Comparison of ENCODE assay signal across 13 mouse cellular contexts in genomic region chr8:125526999-125527398, GRCm38 (mm10). TPM values are rescaled to one million over a fixed set of nuclear protein-coding genes. Genes with fewer than 3 reads are reported as not detected.
DNase-seq lines count a peak whose midpoint lies in the region; ATAC-seq lines count a peak whose summit lies in the region.
"Had no signal": no experiment of that assay in that cellular context is flagged by ENCODE, and none has a peak within 500 bp of the region (broad histone marks: within the 10 kb centered on the region; RNA-seq: fewer than 3 reads in every experiment).

No protein-coding gene starts in this region.

- 6% methylated on average over 7 of the region's 7 CpGs for WGBS in midbrain, embryonic 12.5 days
- WGBS in midbrain, embryonic 11.5 days: 9% methylated on average over 7 of the region's 7 CpGs
- 8% methylated on average over 7 of the region's 7 CpGs for WGBS in forebrain, embryonic 10.5 days
- 8% methylated on average over 7 of the region's 7 CpGs for WGBS in limb, embryonic 10.5 days

- H3K4me3 ChIP-seq in midbrain, embryonic 12.5 days: no peak overlapping the region
- H3K4me3 ChIP-seq in midbrain, embryonic 11.5 days (ENCODE audit: low read depth, low read length): no peak overlapping the region
- peak overlapping the region; percentile 15; the same call in 1 of the 2 replicates for H3K4me3 ChIP-seq in forebrain, embryonic 10.5 days
- peak overlapping the region; percentile 4; the same call in 1 of the 2 replicates for H3K4me3 ChIP-seq in limb, embryonic 10.5 days
- H3K4me3 ChIP-seq: layer of hippocampus, adult 2 months; limb, embryonic 15.5 days had no signal

- H3K9ac ChIP-seq in midbrain, embryonic 12.5 days (replicated peaks): no peak overlapping the region
- H3K9ac ChIP-seq in midbrain, embryonic 11.5 days (ENCODE audit: low read length): no peak overlapping the region
- H3K9ac ChIP-seq: limb, embryonic 15.5 days had no signal

- no peaks in the 10 kb centered on the region for H3K9me3 ChIP-seq in midbrain, embryonic 12.5 days
- no peaks in the 10 kb centered on the region for H3K9me3 ChIP-seq in midbrain, embryonic 11.5 days (ENCODE audit: control insufficient read depth, low read length)
- no peaks in the 10 kb centered on the region for H3K9me3 ChIP-seq in forebrain, embryonic 10.5 days
- H3K9me3 ChIP-seq in limb, embryonic 10.5 days (replicated peaks): no peaks in the 10 kb centered on the region
- H3K9me3 ChIP-seq: limb, embryonic 15.5 days had no signal

- DNase-seq in midbrain, embryonic 11.5 days (ENCODE audit: low spot score, missing footprints): no peak
- no peak for DNase-seq in forebrain, embryonic 10.5 days (ENCODE audit: extremely low spot score, low spot score)
- peak; percentile 46 for DNase-seq in limb, embryonic 10.5 days (ENCODE audit: low spot score)
- DNase-seq in natural killer cell, adult 2 months (ENCODE audit: low spot score in 2 of 2): no peak
- DNase-seq in kidney, adult 11 months: no peak
- no peak for DNase-seq in layer of hippocampus, adult 18-20 months (ENCODE audit: low spot score in 2 of 2)
- DNase-seq: cerebellum, postnatal 10 days; retina, postnatal 1 day had no signal

- ATAC-seq in midbrain, embryonic 12.5 days (ENCODE audit: low FRiP score, low read depth): peak; percentile 57; the same call in 1 of the 2 replicates
- ATAC-seq in midbrain, embryonic 11.5 days (ENCODE audit: low FRiP score): no peak
- ATAC-seq: inflammation-experienced regulatory T-cells, adult 6 months had no signal

- peaks cover 20% of the 10 kb centered on the region for H3K27me3 ChIP-seq in midbrain, embryonic 12.5 days
- no peaks in the 10 kb centered on the region for H3K27me3 ChIP-seq in midbrain, embryonic 11.5 days (ENCODE audit: control insufficient read depth, insufficient read depth, low read length)
- H3K27me3 ChIP-seq in forebrain, embryonic 10.5 days (ENCODE audit: poor library complexity, severe bottlenecking): peaks cover 8% of the 10 kb centered on the region; the same call in 1 of the 2 replicates
- no peaks in the 10 kb centered on the region for H3K27me3 ChIP-seq in limb, embryonic 10.5 days (ENCODE audit: low read depth, poor library complexity, severe bottlenecking)
- H3K27me3 ChIP-seq: CH12.LX; limb, embryonic 15.5 days had no signal

- H3K4me2 ChIP-seq in midbrain, embryonic 12.5 days (replicated peaks): peak overlapping the region; percentile 2; the same call in 1 of the 2 replicates
- no peak overlapping the region for H3K4me2 ChIP-seq in midbrain, embryonic 11.5 days
- H3K4me2 ChIP-seq: limb, embryonic 15.5 days had no signal

- H3K27ac ChIP-seq in midbrain, embryonic 12.5 days (replicated peaks): peak overlapping the region; percentile 56
- H3K27ac ChIP-seq in midbrain, embryonic 11.5 days (ENCODE audit: low read depth, low read length): no peak overlapping the region
- H3K27ac ChIP-seq in forebrain, embryonic 10.5 days: peak overlapping the region; percentile 73
- H3K27ac ChIP-seq in limb, embryonic 10.5 days: peak overlapping the region; percentile 78
- H3K27ac ChIP-seq: limb, embryonic 15.5 days had no signal

- no peaks in the 10 kb centered on the region for H3K36me3 ChIP-seq in midbrain, embryonic 12.5 days
- no peaks in the 10 kb centered on the region for H3K36me3 ChIP-seq in midbrain, embryonic 11.5 days (ENCODE audit: control insufficient read depth, insufficient read depth, low read length)
- H3K36me3 ChIP-seq in forebrain, embryonic 10.5 days (replicated peaks): no peaks in the 10 kb centered on the region
- H3K36me3 ChIP-seq in limb, embryonic 10.5 days: no peaks in the 10 kb centered on the region
- H3K36me3 ChIP-seq: limb, embryonic 15.5 days had no signal

- H3K4me1 ChIP-seq in midbrain, embryonic 12.5 days: peaks cover 82% of the 10 kb centered on the region
- peaks cover 63% of the 10 kb centered on the region for H3K4me1 ChIP-seq in midbrain, embryonic 11.5 days (ENCODE audit: control insufficient read depth, insufficient read depth, low read length)
- peaks cover 94% of the 10 kb centered on the region for H3K4me1 ChIP-seq in forebrain, embryonic 10.5 days
- H3K4me1 ChIP-seq in limb, embryonic 10.5 days: peaks cover 93% of the 10 kb centered on the region

RNA-seq across cellular contexts. Expression of gene Sipa1l2, which starts 42.6 kb away (rescaled TPM):
- 43.7 and 45.4 TPM in 2 replicates for polyA plus RNA-seq in midbrain, embryonic 12.5 days (2016; fragmentation: Nextera tagmentation; extraction: Ambion mirVana)
- polyA plus RNA-seq in midbrain, embryonic 11.5 days (2014; fragmentation: Nextera tagmentation; extraction: Ambion mirVana): 13.0 and 14.1 TPM in 2 replicates
- polyA plus RNA-seq in forebrain, embryonic 10.5 days (2016; fragmentation: Nextera tagmentation; extraction: Ambion mirVana): 13.1 and 15.4 TPM in 2 replicates
- polyA plus RNA-seq in limb, embryonic 10.5 days (2016; fragmentation: Nextera tagmentation; extraction: Ambion mirVana): 11.0 and 13.9 TPM in 2 replicates
- 10 to 100 TPM; 62.3 to 68.6 TPM for total RNA-seq in layer of hippocampus, adult 18-20 months (2021)

Comparison
In these comparisons a context has a peak if more than half of its experiments do, and no peak if none do; other contexts are left out.
1. H3K4me3 ChIP-seq: peak in forebrain, embryonic 10.5 days (single experiment) and limb, embryonic 10.5 days (single experiment); none in midbrain, embryonic 12.5 days (single experiment) and midbrain, embryonic 11.5 days (single experiment).